Mouse (Mus musculus) heart, adult 10 weeks (tissue): Measurements from ENCODE around the gene Ccdc47. TPM values are rescaled to one million over a fixed set of nuclear protein-coding genes. Genes with fewer than 3 reads are reported as not detected.

Source experiments
- polyA plus RNA-seq: library from polyadenylated mRNA; stranded (reverse); fragments of 350-450 nt; fragmentation: Illumina TruSeq; extraction: RNeasy Lipid Tissue Mini Kit (QIAGEN cat#74804); gene quantifications from one replicate; pipeline ENCODE4 v1.2.3, GENCODE M21; 2014; ENCODE audit warnings: low read depth, low replicate concordance

Ccdc47 gene
- 116 TPM for polyA plus RNA-seq

GRCm38 (mm10) chr11:106215927-106216729 is at the start of gene Ccdc47:
Gene Ccdc47 (minus strand): TSS chr11:106216344.

GRCm38 (mm10) chr11:106255685-106256451 is 39.7 kb upstream of the Ccdc47 start, which contains the start of the genes Ftsj3 and Psmc5:
Gene Ftsj3 (minus strand): TSS chr11:106256079.
Gene Psmc5 (plus strand): TSS chr11:106256154.

DNA sequence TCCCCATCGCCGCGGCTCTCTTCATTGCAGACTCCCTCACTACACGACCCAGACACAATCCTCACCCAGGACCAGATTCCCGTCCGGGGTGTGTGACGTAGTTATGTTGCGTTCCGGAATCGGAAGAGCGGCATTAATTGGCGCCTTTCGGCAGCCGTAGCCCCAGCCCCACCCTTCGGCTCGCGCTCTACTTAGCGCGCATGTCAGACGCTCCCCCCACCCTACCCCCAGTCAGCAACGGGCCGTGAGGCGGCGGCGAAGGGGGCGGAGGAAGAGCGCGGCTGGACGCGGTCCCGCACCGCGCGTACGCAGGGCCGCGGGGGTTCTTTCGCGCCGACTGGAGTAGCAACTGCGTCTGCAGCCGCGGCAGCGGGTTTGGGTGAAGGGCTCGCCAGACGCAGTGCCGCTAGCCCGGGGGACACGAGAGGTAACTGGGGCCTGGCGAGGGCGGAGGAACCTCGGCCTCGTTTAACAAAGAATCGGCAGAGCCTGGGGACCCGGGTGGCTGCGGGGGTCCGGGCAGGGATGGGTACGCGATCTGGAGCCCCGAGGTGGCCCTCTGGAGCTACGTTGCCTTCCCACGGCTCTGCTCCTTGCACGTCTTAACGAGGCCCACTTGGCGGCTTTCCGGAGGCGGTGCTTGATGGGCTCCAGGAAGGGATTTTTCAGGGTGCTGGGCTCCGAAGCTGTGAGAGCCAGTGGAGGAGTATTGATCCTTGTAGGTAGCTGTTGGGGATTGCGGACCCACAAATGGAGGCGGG is 766 bp upstream of the Ccdc47 start, which contains the start of gene Ddx42:
TSS of gene Ddx42 (plus strand) at position 197 of the 761 bp plus-strand sequence.

DNA sequence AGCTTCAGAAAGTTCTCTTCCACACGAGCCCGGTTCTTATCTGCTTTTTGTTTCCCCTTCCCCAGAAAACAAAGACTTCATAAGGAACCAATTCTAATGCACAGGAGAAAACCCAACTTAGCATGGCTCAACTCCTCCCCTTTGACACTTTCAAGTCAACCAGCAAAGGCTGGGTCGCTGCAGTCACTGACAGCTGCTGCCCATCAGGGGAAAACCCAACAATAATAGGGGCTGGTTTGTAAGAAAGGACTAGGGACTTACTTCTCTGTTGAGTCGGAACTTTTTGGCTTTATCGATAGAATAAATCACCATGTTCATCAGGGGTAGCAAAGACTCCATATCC is 14.1 kb downstream of the Ccdc47 start, which contains the start of gene Strada:
TSS of gene Strada (minus strand) at position 46 of the 343 bp plus-strand sequence.

GRCm38 (mm10) chr11:106160841-106161721 is 55.1 kb downstream of the Ccdc47 start, which contains the start of the genes Gm10840 and Limd2:
Gene Gm10840 (plus strand): TSS chr11:106160850.
Gene Limd2 (minus strand): TSS chr11:106160860.

Other genes starting within 250 kb of the Ccdc47 start
- gene Ace, start 248.4 kb downstream of the Ccdc47 start, polyA plus RNA-seq, result 24.2 TPM
- not detected for gene Ace3, start 221.7 kb downstream of the Ccdc47 start, polyA plus RNA-seq
- gene Kcnh6, start 208.2 kb downstream of the Ccdc47 start, polyA plus RNA-seq, result not detected
- gene Dcaf7, start 179.5 kb downstream of the Ccdc47 start, polyA plus RNA-seq, result 32.6 TPM
- gene Taco1, start 150.3 kb downstream of the Ccdc47 start, polyA plus RNA-seq, result 61.1 TPM
- gene Map3k3, start 131.7 kb downstream of the Ccdc47 start, polyA plus RNA-seq, result 33.8 TPM
- not detected for gene Gm10840, start 55.5 kb downstream of the Ccdc47 start, polyA plus RNA-seq
- gene Limd2, start 55.5 kb downstream of the Ccdc47 start, polyA plus RNA-seq, result 4.6 TPM
- 10.7 TPM for gene Strada, start 14.2 kb downstream of the Ccdc47 start, polyA plus RNA-seq
- 28.4 TPM for gene Ddx42, start 582 bp upstream of the Ccdc47 start, polyA plus RNA-seq
- 29.6 TPM for gene Ftsj3, start 39.7 kb upstream of the Ccdc47 start, polyA plus RNA-seq
- gene Psmc5, start 39.8 kb upstream of the Ccdc47 start, polyA plus RNA-seq, result 140 TPM
- gene Smarcd2, start 56.6 kb upstream of the Ccdc47 start, polyA plus RNA-seq, result 18.9 TPM
- gene Tcam1, start 60.3 kb upstream of the Ccdc47 start, polyA plus RNA-seq, result not detected
- not detected for gene Gh, start 85.5 kb upstream of the Ccdc47 start, polyA plus RNA-seq
- gene Cd79b, start 98.4 kb upstream of the Ccdc47 start, polyA plus RNA-seq, result 1.9 TPM
- 19.6 TPM for gene Scn4a, start 136.9 kb upstream of the Ccdc47 start, polyA plus RNA-seq
- gene Prr29, start 149.1 kb upstream of the Ccdc47 start, polyA plus RNA-seq, result 1.9 TPM
- 33.8 TPM for gene Icam2, start 171.7 kb upstream of the Ccdc47 start, polyA plus RNA-seq